Mouse (Mus musculus) megakaryocyte, embryonic 14.5 days (primary cell): ENCODE measurements at regions not wholly inside any gene's neighbourhood (a gene's known extent, or its start where the extent isn't known, plus 50 kb on each side); places are given as distances from the start of the nearest gene placed in this dataset.

Source experiments
- H3K27me3 ChIP-seq: replicated peaks from 2 replicates; pipeline ENCODE3; 2012; ENCODE audit warnings: inconsistent platforms
- H3K36me3 ChIP-seq: replicated peaks from 2 replicates; pipeline ENCODE3; 2012; ENCODE audit warnings: low read length, inconsistent platforms, mixed read lengths
- H3K4me1 ChIP-seq: 2 replicates; pipeline ENCODE4 v1.6.1; 2012; ENCODE audit warnings: inconsistent platforms
- H3K4me3 ChIP-seq: replicated peaks from 2 replicates; pipeline ENCODE3; 2012; ENCODE audit warnings: moderate library complexity, mild to moderate bottlenecking, inconsistent platforms
- H3K9me3 ChIP-seq: 2 replicates; pipeline ENCODE4 v1.6.1; 2012; ENCODE audit warnings: inconsistent platforms
- FLI1 ChIP-seq: IDR thresholded peaks from 2 replicates; pipeline ENCODE4 v1.6.1; 2012; ENCODE audit warnings: low read length, inconsistent platforms, mixed read lengths
- GATA1 ChIP-seq: IDR thresholded peaks from 3 replicates; pipeline ENCODE4 v1.6.1; 2012; ENCODE audit warnings: mixed read lengths, low read length, inconsistent platforms, borderline replicate concordance

- TF ChIP-seq FLI1 (no peak), GATA1 (no peak)
- Histone ChIP-seq H3K27me3 (no peaks in the 10 kb centered on the region), H3K4me3 (no peak overlapping the region), H3K9me3 (no peaks in the 10 kb centered on the region), H3K4me1 (peaks cover 53% of the 10 kb centered on the region), H3K36me3 (no peaks in the 10 kb centered on the region)
Observed at GRCm38 (mm10) chr4:95134611-95135010, 82.6 kb upstream of the Jun start.

- H3K36me3 ChIP-seq: no peaks in the 10 kb centered on the region
- H3K4me3 ChIP-seq: no peak overlapping the region
- peaks cover 54% of the 10 kb centered on the region for H3K4me1 ChIP-seq
- no peak for TF ChIP-seq GATA1
- no peak for TF ChIP-seq FLI1
- no peaks in the 10 kb centered on the region for H3K9me3 ChIP-seq
- no peaks in the 10 kb centered on the region for H3K27me3 ChIP-seq
Observed at GRCm38 (mm10) chr4:95137413-95138143, 85.6 kb upstream of the Jun start.

DNA sequence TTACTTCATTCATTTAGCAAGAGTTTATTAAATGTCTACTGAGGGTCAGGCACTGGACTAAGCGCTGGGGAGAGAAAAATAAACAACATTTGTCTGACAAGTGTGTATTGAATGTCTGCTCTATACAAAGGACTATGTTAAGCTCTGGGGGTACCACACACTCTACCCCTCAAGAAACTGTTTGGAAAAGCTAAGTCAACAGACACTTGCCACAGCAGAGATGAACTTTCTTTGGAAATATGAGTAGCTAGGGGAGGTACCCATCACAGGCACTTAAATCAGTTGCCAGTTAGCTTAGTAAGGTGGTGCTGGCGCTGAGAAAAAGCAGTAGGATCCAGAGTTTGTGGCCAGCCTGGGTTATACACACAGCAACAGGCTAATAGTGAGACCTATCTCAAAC is 86.7 kb upstream of the Jun start:
- H3K9me3 ChIP-seq: no peaks in the 10 kb centered on the region
- no peaks in the 10 kb centered on the region for H3K27me3 ChIP-seq
- no peak overlapping the region for H3K4me3 ChIP-seq
- H3K36me3 ChIP-seq: no peaks in the 10 kb centered on the region
- H3K4me1 ChIP-seq: peaks cover 48% of the 10 kb centered on the region
- TF ChIP-seq GATA1: no peak
- TF ChIP-seq FLI1: no peak

- no peak for TF ChIP-seq GATA1
- no peak for TF ChIP-seq FLI1
- Histone ChIP-seq H3K36me3 (no peaks in the 10 kb centered on the region), H3K27me3 (no peaks in the 10 kb centered on the region), H3K4me1 (peaks cover 30% of the 10 kb centered on the region), H3K9me3 (no peaks in the 10 kb centered on the region), H3K4me3 (no peak overlapping the region)
Observed at GRCm38 (mm10) chr4:95141253-95141652, 89.2 kb upstream of the Jun start.

DNA sequence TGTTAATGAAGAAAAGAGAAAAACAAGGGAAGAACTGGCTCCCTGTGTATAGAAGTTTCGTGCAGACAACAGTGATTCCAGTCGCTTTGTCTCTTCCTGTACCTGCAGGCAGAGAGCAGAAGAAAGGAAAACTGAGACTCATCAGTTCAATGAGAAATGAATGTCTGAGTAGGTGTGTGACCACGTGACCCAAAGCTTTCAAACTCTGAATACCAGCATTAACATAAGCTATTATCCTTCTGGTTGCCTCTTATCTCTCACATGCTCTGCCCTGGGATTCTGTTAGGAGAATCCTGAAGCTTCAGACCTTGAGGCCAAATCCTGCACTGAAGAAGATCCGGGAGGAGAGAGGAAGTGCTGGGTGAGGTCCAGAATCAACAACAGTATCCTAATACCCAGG is 91.1 kb upstream of the Jun start:
- TF ChIP-seq GATA1: no peak
- TF ChIP-seq FLI1: no peak
- H3K36me3 ChIP-seq: no peaks in the 10 kb centered on the region
- H3K27me3 ChIP-seq: peaks cover 2% of the 10 kb centered on the region
- H3K4me3 ChIP-seq: no peak overlapping the region
- no peaks in the 10 kb centered on the region for H3K9me3 ChIP-seq
- peaks cover 23% of the 10 kb centered on the region for H3K4me1 ChIP-seq

DNA sequence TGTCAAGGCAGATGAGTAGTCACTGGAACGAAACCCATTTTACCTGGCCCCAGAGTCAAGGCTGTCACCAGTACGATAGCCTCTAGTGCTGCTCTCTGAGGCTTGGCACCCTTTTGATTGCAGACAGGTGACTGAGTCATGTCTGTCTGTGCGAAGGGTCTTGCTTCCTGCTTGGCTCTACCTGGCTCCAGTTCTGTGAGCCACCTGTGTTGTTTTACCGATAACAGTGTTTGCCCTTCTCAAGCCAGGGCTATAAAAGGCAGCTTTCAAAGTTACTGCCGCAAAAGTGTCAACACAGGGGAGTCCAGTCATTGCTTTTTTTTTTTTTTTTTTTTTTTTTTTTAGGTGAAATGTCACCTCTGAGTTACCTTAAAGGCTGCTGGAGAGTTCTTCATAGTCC is 91.6 kb upstream of the Jun start:
- H3K27me3 ChIP-seq: peaks cover 2% of the 10 kb centered on the region
- no peak overlapping the region for H3K4me3 ChIP-seq
- H3K36me3 ChIP-seq: no peaks in the 10 kb centered on the region
- peaks cover 23% of the 10 kb centered on the region for H3K4me1 ChIP-seq
- no peaks in the 10 kb centered on the region for H3K9me3 ChIP-seq
- no peak for TF ChIP-seq FLI1
- no peak for TF ChIP-seq GATA1

DNA sequence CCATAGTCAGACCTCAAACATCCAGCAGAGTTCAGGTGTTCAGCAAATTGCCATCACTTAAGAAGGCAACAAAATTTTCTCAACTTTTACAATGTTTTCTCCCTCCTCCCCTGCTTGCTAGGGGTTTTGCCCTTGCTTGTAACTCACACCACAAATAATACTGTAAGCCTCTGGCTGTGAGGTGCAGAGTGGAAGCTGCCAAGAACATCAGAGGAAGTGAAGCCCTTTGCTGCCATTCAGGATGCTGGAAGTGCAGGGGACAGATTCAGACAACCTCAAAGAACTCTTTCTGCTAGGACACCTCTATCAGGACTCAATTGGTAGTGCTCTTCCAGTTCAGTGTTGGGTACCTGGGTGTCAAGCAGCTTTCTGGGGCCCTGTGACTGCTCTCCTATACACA is 92.4 kb upstream of the Jun start:
- Histone ChIP-seq H3K4me3 (no peak overlapping the region), H3K36me3 (no peaks in the 10 kb centered on the region), H3K9me3 (no peaks in the 10 kb centered on the region), H3K27me3 (peaks cover 2% of the 10 kb centered on the region), H3K4me1 (peaks cover 23% of the 10 kb centered on the region)
- TF ChIP-seq GATA1 (no peak), FLI1 (no peak)

DNA sequence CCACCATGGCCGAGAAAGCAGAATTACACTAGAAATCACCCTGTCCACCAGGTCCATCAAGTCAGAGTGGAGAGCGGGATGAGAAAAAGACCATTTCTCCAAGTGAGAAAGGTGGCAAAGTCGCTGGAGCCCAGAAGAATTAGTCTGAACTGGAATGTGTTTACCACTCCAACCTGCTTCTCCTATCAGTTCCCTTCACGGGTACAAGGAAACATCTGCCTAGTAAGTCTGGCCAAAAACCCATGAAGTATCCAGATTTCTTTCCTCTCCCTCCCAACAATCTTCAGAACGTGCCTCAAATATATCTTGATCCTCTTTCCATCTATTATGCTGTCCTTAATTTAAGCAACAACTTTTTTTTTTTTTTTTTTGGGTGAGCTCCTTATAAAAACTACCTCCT is 94.2 kb upstream of the Jun start:
- Histone ChIP-seq H3K36me3 (no peaks in the 10 kb centered on the region), H3K27me3 (peaks cover 2% of the 10 kb centered on the region), H3K4me3 (no peak overlapping the region), H3K9me3 (no peaks in the 10 kb centered on the region; the same call in 1 of the 2 replicates), H3K4me1 (peaks cover 27% of the 10 kb centered on the region)
- TF ChIP-seq GATA1 (no peak), FLI1 (no peak)

DNA sequence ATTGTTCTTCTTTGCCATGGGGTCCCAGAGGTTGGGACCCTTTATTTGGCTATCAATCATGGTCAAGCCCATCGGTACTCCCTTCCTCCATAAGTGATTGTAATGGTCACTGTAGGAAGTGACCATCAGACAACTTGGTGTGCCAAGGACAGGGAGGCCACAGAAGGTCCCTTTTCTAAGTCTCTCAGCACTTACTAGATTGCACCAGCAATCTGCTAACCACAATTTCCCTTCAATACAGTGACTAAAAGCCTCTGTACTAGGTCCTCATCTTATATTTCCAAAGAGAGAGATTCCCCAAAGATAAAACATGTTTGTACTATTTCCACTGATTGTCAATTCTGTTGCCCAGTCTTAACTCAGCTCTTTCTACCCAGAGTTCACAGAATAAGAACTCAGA is 96.6 kb upstream of the Jun start:
- Histone ChIP-seq H3K27me3 (peaks cover 2% of the 10 kb centered on the region), H3K9me3 (no peaks in the 10 kb centered on the region; the same call in 1 of the 2 replicates), H3K4me1 (peaks cover 24% of the 10 kb centered on the region), H3K36me3 (no peaks in the 10 kb centered on the region), H3K4me3 (no peak overlapping the region)
- TF ChIP-seq GATA1: no peak

GRCm38 (mm10) chr4:95151678-95152077 is 99.7 kb upstream of the Jun start:
- no peak overlapping the region for H3K4me3 ChIP-seq
- H3K9me3 ChIP-seq: no peaks in the 10 kb centered on the region; the same call in 1 of the 2 replicates
- no peaks in the 10 kb centered on the region for H3K36me3 ChIP-seq
- TF ChIP-seq GATA1 (no peak), FLI1 (no peak)
- peaks cover 2% of the 10 kb centered on the region for H3K27me3 ChIP-seq
- peaks cover 52% of the 10 kb centered on the region for H3K4me1 ChIP-seq
